Mouse (Mus musculus): ENCODE results near the gene Cmtr1.
"Not testable (repeated sequence)": the region's sequence is repeated elsewhere in the genome, so short reads cannot be mapped to it uniquely, and the experiment has no call there.

Gene Cmtr1

DNA sequence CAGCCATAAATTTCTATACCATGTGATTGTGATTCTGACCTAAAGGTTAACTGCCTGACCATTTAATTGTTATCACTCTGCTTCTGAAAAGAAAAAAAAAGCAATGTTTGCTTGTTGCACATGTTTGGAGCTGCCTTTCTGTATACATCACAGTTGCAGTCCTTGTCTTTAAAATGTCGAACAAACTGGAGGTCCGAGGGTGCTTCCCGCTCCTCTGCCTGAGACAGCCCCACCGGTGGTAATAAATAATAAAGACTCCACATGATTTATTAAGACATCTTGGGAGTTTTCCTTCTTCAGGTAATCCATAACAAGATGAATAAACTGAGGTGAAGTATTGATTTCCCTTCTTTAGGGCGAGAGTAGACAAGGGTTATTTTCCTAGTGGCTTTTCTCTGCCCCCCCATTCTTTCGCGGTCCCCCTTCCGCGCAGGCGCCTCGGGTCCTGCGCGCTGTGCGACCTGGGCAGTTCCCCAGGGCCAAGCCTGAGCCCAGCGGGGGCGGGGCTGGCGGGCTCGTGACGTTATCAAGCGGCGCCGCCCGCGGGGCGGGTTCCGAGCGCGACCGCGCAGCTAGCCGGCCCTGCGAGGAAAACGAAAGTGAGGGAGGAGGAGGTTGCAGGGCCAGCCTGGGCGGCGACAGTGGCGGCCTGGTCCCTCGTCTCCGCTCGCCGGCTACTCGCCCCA is at the start of gene Cmtr1:
Gene Cmtr1, plus strand, starts transcription at position 520 of the 686 bp plus-strand sequence.
- DNase-seq: peak; percentile 96

DNA sequence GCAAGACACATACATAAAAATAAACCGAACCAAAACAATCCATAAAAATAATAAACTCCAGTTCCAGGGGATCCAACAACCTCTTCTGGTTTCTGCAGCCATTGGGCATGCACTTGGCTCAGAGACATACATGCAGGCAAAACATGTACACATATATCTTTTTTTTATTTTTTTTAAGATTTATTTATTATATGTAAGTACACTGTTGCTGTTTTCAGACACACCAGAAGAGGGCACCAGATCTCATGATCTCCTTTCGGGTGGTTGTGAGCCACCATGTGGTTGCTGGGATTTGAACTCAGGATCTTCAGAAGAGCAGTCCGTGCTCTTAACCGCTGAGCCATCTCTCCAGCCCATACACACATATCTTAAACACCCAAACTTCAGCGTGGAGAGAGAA is 46.9 kb upstream of the Cmtr1 start:
- DNase-seq: not testable (repeated sequence)

DNA sequence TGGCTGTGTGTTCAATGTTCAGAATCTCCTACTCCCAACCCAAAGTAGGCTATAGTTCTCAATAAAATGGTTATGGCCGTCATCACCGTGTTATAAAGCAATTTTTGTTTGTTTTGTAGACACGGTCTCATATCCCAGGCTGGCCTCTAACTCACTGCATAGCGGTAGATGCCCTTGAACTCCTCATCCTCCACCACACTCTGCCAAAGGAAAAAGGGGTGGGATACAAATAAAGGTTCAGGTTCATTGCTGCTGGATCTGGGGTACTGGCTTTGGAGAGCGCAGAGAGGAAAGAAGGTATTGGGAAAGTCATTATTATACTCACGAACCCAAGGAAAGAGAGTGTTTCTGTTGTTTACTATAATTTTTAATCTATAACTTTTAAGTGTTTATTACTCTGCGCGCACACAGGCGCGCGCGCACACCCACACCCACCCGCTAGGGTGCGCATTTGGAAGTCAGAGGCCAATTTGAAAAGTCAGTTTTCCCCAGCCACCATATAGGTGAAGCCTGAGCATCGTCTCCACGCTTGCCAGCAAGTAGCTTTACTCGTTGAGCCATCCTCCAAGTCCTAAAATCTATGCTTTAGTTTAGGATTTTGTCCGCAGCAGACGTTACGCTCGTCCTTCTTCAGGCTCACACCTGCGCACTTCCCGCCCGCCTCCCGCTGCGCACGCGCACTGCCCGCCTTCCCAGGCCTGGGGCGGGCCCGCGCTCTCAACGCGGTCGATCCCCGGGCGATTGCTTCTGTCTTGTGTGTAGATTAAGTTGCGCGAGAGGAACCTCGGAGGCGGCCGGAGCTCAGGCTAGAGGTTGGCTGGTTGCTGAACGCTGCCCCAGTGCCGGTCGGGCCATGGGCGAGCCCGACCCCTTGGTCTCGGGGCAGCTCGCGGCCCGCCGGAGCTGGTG is 46.0 kb upstream of the Cmtr1 start, which contains the start of the genes Rnf8 and Gm28043:
Gene Rnf8, plus strand, starts transcription at position 676 of the 909 bp plus-strand sequence.
Gene Gm28043, plus strand, starts transcription at position 762 of the 909 bp plus-strand sequence.
- DNase-seq: peak; percentile 93

DNA sequence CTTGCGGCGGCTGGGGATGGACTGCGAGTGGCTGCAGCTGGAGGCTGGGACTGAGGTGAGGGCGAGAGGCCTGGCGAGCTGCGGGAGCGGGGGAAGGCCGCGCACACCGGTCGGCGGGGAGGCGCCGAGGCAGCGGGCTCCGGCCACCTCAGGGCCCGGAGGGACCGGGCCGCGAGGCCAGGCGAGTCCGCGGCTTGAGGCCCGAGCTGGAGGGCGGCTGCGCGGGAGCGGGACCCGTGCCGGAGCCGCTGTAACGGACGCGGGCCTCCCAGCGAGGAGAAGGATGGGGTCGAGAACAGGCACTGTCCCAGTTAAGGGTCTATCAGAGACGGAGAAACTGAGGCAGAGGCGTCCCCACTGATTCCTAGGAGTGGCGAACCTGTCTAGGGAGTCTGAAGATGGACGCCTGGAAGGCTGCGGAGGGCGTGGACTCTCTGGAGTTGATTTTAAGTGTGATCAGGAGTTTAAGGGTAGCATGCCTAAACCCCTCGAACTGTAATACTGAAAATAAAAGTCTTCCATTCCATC is 45.3 kb upstream of the Cmtr1 start:
- no peak for DNase-seq

DNA sequence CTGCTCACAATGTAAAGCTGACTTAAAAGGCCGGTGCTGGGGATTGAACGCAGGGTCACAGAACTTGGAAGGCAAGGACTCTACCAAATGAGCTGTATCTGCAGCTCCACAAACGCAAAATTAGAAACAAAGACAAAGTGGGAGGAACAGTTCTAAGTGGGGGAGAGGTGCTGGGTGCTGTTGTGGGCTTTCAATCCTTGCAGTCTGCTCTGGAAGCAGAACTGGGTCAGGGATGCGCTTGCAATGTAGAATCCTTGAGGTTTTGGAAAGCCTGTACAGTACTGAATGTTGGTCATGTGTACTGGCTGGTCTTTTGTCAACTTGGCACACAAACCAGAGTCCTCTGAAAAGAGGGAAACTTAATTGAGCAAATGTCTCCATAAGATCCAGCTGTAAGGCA is 44.8 kb upstream of the Cmtr1 start:
- no peak for DNase-seq

DNA sequence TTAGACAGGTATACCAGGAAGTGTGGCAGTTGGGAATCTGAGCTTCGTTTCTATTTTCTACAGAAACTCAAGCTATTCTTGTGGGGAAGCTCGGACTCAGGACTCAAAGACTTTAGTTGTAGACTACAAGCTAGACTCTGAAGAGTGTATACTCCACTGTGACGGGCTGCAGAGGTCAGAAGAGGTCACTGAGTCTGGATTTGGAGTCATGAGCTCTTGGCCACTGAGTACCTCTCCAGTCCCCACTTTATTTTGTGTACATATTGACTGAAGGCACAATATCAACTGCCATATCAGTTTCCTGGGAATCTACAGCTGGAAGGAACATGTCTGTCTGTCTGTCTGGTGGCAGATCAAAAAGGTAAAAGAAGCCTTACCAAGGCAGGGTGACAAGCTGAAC is 41.2 kb upstream of the Cmtr1 start:
- no peak for DNase-seq

DNA sequence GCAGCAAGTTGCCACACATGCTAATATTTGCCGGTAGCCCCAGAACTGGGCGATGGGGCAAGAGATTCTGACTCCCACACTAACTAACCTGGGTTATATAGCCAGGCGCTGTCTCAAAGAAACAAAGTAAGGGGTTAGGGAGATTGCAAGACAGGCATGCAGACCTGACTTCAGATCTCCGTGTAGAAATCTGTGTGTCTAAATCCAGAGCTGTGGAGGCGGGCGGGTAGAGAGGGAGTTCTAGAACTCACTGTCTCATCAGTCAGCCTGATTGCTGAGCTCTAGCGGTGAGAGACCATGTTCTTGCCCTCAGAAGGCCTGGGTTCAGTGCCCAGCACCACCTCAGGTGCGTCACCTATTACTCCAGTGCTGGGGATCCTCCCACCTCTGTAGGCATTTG is 36.9 kb upstream of the Cmtr1 start:
- DNase-seq: no peak

DNA sequence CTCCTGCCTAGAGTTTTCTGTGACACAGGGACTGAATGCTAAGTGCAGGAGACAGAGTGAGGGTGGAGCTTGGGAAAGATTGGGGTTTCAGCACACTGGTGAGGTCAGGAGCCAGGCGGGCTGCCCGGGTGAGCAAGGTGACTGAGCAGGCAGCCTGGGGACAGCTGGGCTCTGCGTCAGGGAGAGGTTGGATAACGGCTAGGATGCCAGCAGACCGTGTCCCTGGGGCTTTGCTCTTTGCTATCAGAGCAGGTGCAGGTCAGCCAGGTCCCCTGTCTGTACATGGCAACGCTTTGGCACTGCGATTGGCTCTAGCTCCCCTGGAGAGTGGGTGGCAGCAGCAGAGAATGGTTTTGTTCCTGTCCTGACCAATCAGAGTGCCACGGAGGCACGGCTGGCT is 33.1 kb upstream of the Cmtr1 start:
- DNase-seq: no peak

DNA sequence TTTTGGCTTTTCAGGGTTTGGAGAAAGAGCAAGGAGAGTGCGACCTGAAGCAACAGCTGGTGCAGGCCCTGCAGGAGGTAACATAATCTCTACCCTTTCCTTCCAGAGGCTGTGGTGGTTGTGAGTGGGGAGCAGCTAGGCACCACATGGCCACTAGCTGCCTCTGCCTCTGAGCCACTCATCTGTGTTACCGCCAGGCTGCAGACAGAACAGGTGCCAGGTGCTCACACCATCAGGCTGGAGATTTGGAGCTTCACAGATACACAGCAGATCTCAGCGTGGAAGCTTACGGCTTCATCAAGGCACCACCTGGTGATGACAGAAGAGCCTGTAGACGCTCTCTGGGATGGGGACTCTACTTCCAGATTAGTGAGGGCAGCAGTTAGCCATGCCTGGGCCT is 31.4 kb upstream of the Cmtr1 start:
- peak; percentile 70 for DNase-seq

DNA sequence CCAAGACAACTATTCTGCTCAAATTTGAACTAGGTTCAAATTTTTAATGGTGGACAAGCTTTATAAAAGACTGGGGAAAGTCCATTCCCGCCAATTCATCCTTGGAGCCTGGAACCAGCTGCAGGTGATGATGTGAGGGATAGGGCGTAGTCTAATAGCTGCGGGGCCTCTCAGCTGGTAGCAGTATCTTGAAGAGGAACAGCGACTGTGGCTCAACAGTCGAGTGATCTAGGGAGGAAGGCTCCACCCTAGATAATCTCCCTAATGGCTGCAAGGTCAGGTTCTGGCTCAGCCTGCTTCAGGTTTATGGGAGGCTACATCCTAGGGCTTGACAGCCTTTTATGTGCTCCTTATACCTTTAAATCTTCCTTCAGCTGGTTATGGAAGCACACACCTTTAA is 30.8 kb upstream of the Cmtr1 start:
- no peak for DNase-seq

DNA sequence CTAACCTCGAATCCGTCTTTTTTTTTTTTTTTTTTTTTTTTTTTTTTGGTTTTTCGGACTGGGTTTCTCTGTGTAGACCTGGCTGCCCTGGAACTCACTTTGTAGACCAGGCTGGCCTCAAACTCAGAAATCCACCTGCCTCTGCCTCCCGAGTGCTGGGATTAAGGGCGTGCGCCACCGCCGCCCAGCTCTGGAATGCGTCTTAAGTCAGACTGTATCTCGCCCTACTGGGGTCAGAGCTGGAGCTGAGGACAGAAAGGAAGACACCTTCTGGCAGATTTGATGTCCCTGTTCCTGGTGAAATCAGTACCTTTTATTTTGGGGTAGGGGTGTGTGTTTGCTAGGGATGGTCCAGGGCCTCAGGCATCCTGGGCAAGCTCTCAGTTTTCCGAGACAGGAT is 28.1 kb upstream of the Cmtr1 start:
- DNase-seq: no peak

DNA sequence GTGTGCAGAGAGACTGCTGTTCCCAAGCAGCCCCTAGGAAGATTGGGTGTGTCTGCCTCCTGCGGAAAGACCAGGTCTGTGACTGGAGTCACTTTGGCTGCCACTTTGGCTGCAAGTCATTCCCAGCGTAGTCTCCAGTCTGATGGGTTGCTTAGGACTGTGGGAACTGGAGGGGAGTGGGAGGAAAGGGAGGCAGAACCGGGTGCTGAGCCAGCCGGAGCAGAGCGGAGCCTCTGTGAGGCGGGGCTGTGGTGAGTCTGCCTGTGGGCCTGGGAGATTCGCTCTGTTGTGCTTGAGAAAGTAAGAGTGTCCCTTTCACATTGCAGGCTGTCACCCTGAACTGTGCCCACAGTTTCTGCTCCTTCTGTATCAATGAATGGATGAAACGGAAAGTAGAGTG is 24.9 kb upstream of the Cmtr1 start:
- no peak for DNase-seq

DNA sequence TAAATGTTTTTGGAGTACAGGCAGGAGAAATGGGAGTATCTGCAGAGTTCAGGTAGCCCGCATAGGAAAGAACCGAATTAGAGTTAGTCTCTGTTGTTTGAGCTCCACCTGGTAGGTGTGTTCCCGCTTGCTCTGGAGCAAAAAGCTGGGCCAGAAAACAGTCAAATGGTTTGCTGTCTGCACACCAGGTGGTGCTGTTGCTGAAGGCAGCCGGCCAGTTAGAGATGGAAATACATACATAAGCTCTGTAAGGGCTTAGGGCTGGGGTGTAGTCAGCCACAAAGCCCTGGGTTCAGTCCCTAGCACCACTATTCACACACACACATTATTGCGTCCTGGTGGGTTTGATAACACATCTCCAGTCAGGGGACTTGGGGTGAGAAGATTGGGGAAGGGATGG is 24.3 kb upstream of the Cmtr1 start:
- peak; percentile 59 for DNase-seq

DNA sequence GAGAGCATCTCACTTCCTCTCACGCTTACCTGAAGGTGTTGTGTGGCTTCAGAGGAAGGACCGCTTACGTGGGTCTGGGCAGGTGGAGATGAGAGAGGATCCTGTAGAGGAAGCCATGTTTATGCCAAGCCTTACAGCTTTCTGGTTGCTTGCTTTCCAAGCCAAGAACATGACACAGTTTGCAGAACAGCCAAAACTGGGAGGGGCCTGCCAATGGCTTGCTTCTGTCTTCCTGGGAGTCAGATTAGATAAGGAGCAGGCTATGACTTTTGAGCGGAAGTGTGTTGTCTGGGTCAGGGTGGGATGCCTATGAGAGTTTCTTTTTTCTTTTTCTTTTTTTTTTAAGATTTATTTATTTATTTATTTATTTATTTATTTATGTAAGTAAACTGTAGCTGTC is 23.0 kb upstream of the Cmtr1 start:
- peak; percentile 41 for DNase-seq

DNA sequence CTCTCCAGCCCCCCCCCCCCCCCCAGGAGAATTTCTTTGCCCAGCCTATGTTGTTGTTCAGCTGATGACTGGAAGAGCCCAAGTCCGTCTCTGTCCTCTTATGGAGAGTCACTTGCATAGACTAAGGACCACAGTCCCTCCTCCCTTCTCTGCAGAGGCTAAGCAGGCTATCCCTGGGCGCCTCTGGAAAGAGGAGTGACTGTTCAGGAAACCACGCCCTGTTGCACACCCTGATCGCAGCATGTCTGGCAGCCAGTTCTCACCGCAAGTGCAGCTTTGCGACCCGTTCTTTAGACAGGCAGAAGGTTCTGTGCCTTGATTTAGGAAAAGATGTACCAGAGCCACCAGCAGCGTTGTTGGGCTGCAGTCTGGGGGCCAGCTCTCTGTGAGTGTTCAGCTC is 22.5 kb upstream of the Cmtr1 start:
- no peak for DNase-seq

DNA sequence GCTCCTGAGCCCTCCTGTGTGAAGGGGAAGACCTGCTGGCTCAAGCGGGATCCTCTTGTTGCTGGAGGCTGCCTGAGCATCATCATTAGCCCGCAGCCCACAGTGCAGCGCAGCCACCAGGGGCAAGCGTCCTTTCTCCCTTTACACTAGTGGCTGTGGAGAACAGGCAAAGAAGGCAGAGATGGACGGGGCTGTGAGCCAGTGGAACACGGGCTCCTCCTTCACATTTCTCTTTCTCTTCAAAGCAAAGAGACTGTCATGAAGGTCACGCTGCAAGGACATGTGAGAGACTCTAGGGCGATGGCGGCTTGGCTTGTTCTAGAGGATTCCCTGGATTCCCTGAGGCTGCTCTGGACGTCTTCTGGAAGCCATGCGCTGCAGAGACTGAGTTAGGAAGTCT is 19.4 kb upstream of the Cmtr1 start:
- DNase-seq: no peak

DNA sequence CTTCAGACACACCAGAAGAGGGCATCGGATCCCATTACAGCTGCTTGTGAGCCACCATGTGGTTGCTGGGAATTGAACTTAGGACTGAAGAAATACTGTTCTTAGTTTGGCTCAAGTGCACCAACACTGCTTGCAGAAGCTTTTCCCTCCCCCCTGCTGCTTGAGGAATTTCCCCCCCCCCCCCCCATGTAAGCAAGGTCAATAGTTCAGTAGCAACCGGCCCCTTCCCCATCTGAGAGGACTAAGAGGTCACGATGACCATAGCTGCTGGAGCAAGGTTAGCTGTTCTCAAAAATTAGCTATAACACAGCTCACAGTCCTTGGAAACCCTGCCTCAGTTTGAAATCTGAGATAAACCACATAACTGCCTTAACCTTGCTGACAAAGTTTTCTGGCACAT is 18.2 kb upstream of the Cmtr1 start:
- no peak for DNase-seq

DNA sequence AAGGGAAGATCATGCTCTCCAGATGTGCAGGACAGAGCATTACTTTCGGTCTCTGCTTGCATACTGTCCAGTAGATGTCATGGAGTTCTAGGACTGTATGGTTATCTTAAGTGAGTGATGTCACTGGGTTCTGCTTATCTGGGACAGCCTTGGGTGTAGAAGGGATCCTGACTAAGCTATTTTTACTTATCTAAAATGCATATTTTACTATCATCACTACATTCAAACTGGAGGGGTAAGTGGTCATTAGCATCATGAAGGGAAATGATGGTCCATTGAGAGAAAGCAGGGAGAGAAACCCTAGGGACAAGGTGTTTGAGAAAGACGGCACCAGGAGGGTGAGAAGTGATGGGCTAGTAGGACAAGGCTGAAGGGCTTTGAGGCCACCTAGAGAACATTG is 2.1 kb upstream of the Cmtr1 start:
- no peak for DNase-seq

DNA sequence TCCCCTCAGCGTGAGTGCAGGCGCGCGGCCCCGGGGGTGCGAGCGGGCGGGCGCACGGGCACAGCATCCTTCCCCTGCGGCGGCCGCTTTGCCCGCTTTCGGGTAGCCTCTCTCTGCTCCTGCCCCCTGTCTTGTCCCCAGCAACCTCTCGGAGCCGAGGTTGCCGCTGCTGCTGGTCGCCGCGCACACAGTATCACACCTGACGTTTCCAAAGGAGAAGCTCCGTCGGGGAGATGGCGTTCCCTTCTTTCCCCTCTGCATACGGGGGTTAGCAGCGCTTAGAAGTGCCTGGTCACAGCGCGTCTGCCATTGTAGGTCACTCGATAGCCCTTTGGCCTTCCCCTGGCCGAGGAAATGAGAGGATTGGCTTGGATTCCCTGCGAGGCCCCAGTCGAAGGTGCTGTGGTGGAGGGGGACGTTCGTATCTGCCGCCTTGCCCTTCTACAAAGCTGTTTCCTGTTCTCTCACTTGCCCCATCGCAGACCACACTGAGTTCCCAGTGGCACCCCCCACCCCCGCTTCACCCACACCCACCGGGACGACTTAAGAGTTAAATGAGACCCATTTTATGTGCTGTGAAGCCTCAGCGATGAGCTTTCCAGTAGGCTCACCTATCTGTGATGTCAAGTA is 482 bp downstream of the Cmtr1 start:
- DNase-seq: no peak

DNA sequence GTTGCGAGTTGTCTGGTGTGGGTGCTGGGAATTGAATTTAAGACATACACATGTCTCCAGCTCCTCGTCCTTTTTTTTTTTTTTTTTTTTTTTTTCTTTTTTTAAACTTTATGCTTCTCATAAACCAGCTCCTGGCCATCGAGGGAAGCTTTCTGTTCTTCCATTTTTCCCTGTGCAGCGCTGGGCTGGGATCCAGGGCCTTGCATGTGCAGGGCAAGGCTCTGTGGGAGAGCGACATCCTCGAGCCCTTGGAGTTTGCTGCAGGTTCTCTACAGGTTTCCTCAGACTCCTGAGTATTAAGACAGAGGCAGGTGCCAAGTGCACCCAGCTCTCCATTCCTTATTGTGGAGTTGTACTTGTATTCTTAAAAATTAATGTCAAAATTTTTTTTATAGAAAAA is 1.8 kb downstream of the Cmtr1 start:
- no peak for DNase-seq

DNA sequence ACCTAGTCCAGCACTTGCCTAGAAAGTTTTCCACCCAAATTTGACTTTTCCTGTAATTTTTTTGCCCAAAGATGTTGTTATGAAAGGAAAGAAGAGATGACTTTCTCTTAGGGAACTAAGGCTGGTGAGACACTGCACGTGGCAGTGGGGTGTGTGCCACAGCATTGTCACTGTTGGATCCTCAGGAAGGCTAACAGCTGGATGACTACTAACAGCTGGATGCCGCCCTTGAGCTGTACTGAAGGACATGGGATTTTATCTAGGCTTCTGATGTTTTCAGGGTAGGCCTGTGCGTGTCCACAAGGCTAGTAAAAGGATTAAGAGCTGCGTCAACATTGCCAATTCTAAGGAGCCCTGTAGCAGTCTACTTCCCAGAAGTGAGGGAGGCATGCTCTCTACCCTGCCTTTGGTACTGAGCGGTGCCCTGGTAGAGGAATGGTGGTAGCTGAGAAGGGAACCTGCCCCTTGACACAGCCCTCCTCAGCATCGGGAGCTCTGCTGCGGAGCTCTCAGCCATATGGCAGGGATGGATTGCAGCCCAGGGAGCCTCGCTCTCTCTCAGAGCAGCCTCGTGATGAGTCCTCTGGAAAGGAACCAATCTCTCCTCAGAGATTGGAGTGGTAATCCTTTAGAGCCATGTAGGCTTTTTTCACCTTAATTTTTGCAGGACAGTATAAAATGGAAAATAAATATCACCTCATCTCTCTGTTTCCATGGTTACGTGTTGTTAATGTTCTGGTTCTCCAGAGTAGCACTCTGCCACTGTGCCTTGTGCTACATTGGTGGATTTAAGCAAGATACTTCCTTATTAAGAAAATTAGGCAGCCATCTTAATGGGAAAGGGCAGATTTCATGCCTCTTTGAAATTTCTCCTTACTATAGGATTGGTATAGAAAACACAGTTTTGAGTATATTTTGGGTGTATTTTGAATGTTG is 7.9 kb downstream of the Cmtr1 start:
- peak; percentile 93 for DNase-seq

DNA sequence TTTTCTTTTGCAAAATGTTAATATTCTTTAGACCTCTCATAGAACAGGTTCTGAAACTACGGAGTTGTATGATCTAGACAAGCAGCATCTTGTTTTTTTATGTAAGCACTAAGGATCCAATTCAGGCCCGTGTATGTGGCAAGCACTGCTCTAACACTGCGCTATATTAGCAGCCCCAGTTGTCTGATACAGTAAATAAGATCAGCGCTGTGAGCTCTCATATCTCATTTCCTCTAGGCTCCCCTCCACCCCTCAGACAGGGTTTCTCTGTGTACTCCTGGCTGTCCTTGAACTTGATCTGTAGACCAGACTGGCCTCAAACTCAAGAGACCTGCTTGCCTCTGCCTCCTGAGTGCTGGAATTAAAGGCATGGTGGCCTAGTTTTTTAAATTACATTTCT is 8.6 kb downstream of the Cmtr1 start:
- DNase-seq: no peak
